Mouse (Mus musculus): ENCODE data around the gene Zfp575.

The Zfp575 gene

DNA sequence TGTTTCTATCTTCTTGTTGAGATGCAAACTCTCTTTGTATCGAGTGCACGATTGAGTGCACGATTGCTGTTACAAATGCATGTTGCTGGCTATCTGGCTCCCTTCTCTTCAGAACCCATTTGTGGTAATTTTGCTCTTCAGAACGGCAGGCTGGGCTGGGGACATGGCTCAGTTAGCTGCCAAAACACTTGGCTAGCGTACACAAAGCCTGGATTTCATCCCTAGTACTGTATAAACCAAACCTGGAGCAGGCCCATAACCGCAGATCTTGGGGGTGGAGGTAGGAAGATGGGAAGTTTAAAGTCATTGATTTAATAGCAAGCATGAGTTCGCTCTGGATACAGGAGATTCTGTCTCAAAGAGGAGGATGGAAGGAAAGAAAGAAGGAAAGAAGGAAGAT lies 18.1 kb upstream of the Zfp575 start:
- DNase-seq (ENCODE audit: low read depth, low spot score): no peak

DNA sequence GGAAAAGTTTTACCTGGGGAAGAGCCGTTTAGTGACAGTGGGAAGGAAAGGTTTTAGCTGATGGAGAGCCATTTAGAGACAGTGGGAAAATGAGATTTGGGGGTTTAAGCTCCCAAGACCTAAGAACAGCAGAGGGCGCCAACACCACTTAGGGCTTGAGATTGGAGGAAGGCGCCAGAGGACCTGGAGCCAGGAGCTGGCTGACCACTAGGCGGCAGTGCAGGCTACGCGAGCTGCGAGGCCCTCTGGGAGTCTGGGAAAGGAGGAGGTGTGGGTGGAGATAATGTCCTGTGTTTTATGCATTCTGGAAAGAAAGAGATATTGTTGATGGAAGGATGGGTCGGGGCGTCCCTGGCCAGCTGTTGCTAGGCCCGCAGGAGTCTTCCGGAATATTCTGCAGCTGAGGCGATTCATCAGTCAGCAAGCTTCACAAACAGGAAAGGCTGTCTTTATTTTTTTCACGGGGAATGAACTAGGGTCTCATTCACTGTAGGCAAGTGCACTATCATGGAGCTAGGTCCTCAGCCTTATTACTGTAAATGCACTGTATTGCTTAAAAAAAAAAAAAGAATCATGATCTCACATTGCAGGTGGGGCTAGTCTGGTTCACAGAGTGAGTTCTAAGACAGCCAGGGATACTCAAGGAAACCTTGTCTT lies 13.6 kb upstream of the Zfp575 start:
- DNase-seq (ENCODE audit: low read depth, low spot score): peak; percentile 85

DNA sequence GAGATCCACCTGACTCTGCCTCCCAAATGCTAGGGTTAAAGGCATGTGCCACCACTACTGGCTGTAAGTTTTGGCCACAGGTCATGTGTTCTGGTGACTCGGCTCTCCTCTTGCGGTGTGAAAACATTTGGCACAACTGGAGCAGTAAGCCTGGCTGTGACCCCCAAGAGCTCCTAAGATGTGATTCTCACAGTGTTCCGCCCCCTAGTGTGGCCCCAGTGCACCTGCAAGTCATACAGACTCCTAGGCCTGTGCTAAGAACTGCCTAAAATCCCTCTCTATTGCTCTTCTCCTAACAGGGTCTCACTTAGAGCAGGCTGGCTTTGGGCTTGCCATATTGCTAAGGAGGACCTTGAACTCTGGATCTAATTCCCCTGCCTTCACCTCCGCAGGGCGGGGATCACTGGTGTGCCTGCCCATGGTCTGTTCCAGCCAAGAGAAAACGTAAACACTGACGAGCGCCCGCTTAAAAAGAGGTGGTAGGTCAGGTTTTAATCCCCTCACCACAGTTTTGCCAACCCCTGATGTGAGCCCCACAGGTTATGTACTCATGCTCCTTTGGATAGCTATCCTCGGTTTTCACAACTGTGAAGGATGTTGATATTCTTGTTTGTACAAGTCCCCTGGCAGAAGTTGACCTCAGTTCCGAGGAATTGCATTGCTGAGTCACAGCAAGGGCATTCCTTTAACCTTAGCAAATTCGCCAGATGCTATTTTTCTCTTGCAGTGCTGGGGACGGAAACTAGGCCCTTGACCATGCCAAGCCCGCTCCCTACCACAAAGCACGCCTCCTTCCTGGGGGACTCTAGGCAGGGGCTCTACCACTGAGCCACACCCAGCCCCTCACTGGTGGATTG lies 12.0 kb upstream of the Zfp575 start:
- DNase-seq (ENCODE audit: low read depth, low spot score): peak; percentile 65

GRCm38 (mm10) chr7:24598121-24598520 lies 10.7 kb upstream of the Zfp575 start:
- no peak for DNase-seq (ENCODE audit: low read depth, low spot score)

DNA sequence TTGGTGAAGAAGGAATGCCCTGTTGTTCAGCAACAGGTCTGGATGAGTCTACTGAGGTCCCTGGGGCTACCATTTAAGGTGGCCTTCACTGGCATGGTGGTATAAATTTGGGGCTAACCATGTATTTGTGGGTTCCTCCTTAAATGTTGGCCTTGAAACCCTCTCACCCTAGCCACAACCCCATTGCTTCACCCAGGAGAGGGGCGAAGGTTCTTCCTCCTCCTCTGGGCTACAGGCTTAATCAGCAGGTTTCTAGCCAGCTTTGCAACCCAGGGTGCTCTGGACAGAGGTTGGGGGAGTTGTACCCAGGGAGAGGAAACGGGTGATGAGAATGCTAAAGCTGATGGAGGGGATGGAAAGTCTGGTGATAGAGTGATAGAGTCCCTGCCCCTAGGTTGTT lies 8.0 kb upstream of the Zfp575 start:
- no peak for DNase-seq (ENCODE audit: low read depth, low spot score)

DNA sequence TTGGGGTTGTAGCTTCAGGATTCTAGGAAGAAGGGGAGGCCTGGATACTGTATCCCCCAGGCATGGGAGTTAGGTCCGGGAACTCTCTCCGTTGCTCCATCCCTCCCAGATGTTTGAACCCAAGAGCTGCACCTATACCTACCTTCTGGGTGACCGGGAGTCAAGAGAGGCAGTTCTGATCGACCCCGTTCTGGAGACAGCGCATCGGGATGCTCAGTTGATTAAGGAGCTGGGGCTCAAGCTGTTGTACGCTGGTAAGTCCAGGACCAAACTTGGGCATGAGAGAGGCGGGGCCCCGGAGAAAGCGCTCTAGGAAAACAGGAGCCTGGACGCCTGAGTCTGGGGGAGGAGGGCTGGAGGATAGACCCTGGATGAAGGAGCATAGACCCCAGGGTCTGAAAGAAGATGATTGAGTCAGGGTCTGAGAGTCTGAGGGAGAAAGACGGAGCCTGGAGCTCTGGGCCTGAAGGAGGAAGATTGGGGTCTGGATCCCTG lies 6.9 kb upstream of the Zfp575 start:
- DNase-seq (ENCODE audit: low read depth, low spot score): no peak

DNA sequence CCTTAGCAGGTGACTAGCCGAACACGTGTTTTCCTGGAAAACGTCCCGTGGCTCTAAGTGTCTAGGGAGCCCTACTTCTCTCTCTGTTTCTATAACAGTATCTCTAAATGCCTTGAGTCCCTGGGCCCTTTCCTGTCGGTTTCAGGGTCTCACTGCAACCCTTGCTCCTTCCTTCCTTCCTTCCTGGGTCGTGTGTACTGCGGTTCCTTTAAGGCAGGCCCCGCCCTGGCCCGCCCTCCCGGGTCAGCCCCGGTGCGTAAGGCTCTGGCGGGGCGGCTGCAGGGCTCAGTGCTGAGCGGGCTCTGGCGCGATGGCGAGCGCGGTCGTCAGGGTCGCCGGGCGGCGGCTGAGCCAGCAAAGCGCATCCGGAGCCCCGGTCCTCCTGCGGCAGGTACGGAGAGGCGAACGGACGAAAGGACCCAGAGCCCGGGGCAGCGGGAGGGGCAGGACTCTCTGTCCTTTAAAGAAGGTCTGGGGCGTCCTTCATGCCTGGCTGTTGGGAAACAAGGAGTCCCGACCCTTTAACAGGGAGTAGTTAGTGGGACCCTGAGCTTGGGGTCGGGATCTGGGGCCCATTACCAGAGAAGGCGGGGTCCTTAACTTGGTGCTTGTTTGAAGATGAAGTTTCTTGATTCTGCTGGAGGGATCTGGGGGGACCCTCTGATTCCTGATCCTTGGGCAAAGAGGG lies 6.3 kb upstream of the Zfp575 start:
- DNase-seq (ENCODE audit: low read depth, low spot score): peak; percentile 50

DNA sequence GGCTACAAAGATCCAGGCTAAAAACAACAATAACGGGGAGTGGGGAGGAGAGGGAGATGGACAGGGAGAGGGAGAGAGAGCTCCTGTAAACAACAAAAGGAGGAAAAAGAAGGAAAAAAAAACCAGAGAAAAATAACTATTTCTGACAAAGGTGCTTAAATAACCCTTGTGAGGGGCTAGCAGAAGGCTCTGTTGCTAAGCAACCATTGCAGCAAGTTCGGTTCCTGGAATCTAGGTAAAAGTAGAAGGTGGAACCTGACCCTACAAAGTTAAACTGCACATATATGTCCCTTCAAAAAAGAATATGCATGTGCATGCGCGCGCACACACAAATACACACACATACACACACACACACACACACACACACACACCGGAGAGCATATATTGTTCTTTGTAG lies 5.3 kb upstream of the Zfp575 start:
- DNase-seq (ENCODE audit: low read depth, low spot score): no peak

DNA sequence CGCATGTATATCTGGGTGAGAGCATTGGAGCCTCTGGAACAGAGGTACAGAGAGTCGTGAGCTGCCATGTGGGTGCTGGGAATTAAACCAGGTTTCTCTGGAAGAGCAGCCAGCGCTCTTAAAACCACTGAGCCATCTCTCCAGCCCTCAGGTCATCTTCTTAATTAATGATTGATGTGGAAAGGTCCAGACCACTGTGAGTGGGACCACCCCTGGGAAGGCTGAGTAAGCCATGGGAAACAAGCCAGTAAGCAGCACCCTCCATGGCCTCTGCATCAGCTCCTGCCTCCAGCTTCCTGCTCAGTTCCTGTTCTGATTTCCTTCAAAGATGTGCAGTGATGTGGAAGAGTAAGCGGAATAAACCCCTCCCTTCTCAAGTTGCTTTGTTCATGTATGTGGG lies 4.7 kb upstream of the Zfp575 start:
- DNase-seq (ENCODE audit: low read depth, low spot score): no peak

- DNase-seq (ENCODE audit: low read depth, low spot score): no peak
Measured at GRCm38 (mm10) chr7:24591735-24592134, 4.3 kb upstream of the Zfp575 start.

GRCm38 (mm10) chr7:24588336-24588735 lies 895 bp upstream of the Zfp575 start:
- no peak for DNase-seq (ENCODE audit: low read depth, low spot score)

- no peak for DNase-seq (ENCODE audit: low read depth, low spot score)
Measured at GRCm38 (mm10) chr7:24586828-24587227, 613 bp downstream of the Zfp575 start.

- no peak for DNase-seq (ENCODE audit: low read depth, low spot score)
Measured at GRCm38 (mm10) chr7:24585995-24586394, 1.4 kb downstream of the Zfp575 start.

GRCm38 (mm10) chr7:24584876-24585275 lies 2.6 kb downstream of the Zfp575 start:
- no peak for DNase-seq (ENCODE audit: low read depth, low spot score)

- no peak for DNase-seq (ENCODE audit: low read depth, low spot score)
Measured at GRCm38 (mm10) chr7:24577811-24578210, 9.6 kb downstream of the Zfp575 start.

GRCm38 (mm10) chr7:24574224-24574796 lies 13.1 kb downstream of the Zfp575 start:
- peak; percentile 49 for DNase-seq (ENCODE audit: low read depth, low spot score)

- DNase-seq (ENCODE audit: low read depth, low spot score): peak; percentile 20
Measured at GRCm38 (mm10) chr7:24572455-24572854, 15.0 kb downstream of the Zfp575 start.

- DNase-seq (ENCODE audit: low read depth, low spot score): no peak
Measured at GRCm38 (mm10) chr7:24571071-24571470, 16.4 kb downstream of the Zfp575 start.

- DNase-seq (ENCODE audit: low read depth, low spot score): no peak
Measured at GRCm38 (mm10) chr7:24568512-24568911, 18.9 kb downstream of the Zfp575 start.

DNA sequence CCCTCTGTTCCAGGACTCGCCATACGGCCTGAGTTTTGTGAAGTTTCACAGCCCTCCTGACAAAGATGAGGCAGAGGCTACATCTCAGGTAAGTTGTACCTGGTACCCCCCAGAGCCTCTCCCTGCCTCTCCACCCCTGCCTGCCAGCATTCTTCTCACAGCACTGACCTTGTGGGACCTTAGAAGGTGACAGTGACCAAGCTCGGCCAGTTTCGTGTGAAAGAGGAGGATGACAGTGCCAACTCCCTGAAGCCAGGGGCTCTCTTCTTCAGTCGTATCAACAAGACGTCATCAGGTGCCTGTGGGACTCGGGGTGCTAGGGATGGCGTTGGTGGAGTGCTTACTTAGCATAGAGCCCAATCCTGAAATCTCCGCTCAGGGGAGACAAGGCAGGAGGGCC lies 21.2 kb downstream of the Zfp575 start:
- DNase-seq (ENCODE audit: low read depth, low spot score): no peak

DNA sequence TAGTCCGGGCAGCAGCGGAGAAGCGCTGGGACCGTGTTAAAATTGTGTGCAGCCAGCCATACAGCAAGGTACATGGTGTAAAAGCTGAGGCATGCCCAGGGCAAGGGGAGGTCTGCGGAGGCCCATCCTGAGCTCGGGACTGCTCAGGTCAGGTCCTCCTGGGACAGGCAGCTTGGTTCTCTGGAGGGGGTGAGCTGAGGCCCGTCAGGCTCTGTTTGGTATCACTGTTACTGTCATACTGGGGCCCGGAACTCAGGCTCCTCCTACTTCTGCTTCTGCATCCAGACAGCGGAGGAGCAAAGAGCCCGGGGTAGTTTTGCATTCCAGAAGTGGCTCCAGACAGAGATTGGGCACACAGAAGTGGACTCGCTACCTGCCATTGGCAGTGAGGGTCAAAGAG lies 21.8 kb downstream of the Zfp575 start:
- no peak for DNase-seq (ENCODE audit: low read depth, low spot score)
